Mouse (Mus musculus): ENCODE results near the gene Ncstn. TPM values are rescaled to one million over a fixed set of nuclear protein-coding genes. Genes with fewer than 3 reads are reported as not detected.

Ncstn gene
- 110 and 121 TPM in 2 replicates for polyA plus RNA-seq (2015; fragmentation: Nextera tagmentation; extraction: Ambion mirVana)

DNA sequence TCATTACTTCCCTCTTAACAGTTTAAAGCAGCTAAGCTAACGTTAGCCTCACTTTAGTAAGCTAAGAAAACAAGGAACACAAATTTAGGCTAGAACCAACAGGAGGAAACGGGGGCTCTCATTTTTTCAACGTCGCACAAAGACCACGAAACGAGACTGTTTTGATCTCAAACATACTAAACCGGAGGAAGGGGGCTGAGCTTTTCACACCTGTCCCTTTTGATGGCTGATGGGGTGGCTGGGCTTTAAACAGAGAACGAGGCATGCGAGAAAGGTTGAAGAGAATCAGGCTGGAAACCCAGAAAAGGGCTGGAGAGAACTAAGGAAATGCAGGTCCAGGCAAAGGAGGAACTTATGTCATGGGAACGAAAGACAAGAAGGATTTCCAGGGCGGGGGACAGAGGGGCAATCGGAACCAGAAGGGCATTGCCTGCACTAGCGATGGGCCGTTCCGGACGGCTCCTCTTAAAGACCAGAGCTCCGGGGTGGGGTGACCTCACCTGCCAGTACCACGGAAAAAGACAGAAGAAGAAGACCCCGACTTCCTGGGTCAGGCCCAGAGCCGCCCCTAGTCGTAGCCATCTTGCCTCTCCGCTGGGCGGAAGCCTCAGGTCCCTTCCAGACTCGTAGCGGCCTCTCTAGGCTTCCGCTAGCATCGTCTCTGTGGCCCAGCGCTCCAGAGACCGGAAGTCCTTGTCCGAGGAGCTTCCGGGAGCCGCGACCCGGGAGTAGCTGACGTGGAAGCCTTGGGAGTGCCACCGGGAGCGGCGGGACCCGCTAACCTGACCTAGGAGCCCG is at the start of gene Ncstn, which contains the start of gene Copa:
Gene Ncstn (minus strand): TSS at position 695 of the 798 bp plus-strand sequence.
Gene Copa (plus strand): TSS at position 429 of the 798 bp plus-strand sequence.
- Histone ChIP-seq H3K27me3 (replicated peaks; ENCODE audit: control insufficient read depth, insufficient read depth, low read length) (no peaks in the 10 kb centered on the region), H3K4me3 (ENCODE audit: low read length) (peak within 1 kb of the TSS; percentile 92), H3K4me2 (ENCODE audit: low read length) (peak within 1 kb of the TSS; percentile 90), H3K27ac (ENCODE audit: low read depth, low read length) (peak within 1 kb of the TSS; percentile 93), H3K9me3 (ENCODE audit: control insufficient read depth, low read length) (no peaks in the 10 kb centered on the region), H3K4me1 (ENCODE audit: control insufficient read depth, insufficient read depth, low read depth, low read length) (peaks cover 18% of the 10 kb centered on the region), H3K9ac (ENCODE audit: low read depth, low read length) (peak within 1 kb of the TSS; percentile 89), H3K36me3 (ENCODE audit: control insufficient read depth, insufficient read depth, low read length) (peaks cover 15% of the 10 kb centered on the region)
- ATAC-seq: peak; percentile 99
- WGBS: under 1% methylated on average over 40 of the region's 40 CpGs

GRCm38 (mm10) chr1:172132319-172132718 is 49.7 kb upstream of the Ncstn start:
- Histone ChIP-seq H3K4me1 (ENCODE audit: control insufficient read depth, insufficient read depth, low read depth, low read length) (peaks cover 6% of the 10 kb centered on the region), H3K9ac (ENCODE audit: low read depth, low read length) (no peak overlapping the region), H3K36me3 (ENCODE audit: control insufficient read depth, insufficient read depth, low read length) (peaks cover 43% of the 10 kb centered on the region), H3K4me2 (ENCODE audit: low read length) (no peak overlapping the region), H3K27ac (ENCODE audit: low read depth, low read length) (no peak overlapping the region), H3K4me3 (ENCODE audit: low read length) (no peak overlapping the region), H3K27me3 (replicated peaks; ENCODE audit: control insufficient read depth, insufficient read depth, low read length) (no peaks in the 10 kb centered on the region), H3K9me3 (ENCODE audit: control insufficient read depth, low read length) (no peaks in the 10 kb centered on the region)
- 83% methylated on average over 7 of the region's 7 CpGs for WGBS
- ATAC-seq: no peak

DNA sequence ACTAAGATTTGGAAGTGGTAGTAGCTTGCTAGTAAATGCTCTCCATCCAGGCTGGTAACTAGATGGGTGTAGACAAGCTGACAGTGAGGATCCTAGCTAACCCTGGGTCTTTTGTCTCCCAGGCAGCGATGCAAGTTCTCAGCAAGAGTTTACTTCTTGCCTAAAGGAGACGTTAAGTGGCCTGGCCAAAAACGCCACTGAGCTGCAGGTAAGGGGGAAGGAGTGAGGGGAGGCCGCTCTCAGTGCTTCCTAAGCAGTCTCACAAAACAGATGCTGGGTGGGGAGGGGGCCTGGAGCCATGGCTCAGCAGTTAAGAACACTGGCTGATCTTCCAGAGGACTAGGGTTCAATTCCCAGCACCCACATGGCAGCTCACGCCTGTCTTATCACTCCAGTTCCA is 47.2 kb upstream of the Ncstn start:
- Histone ChIP-seq H3K9ac (ENCODE audit: low read depth, low read length) (no peak overlapping the region), H3K27ac (ENCODE audit: low read depth, low read length) (no peak overlapping the region), H3K36me3 (ENCODE audit: control insufficient read depth, insufficient read depth, low read length) (peaks cover 38% of the 10 kb centered on the region), H3K4me3 (ENCODE audit: low read length) (no peak overlapping the region), H3K4me2 (ENCODE audit: low read length) (no peak overlapping the region), H3K27me3 (replicated peaks; ENCODE audit: control insufficient read depth, insufficient read depth, low read length) (no peaks in the 10 kb centered on the region), H3K4me1 (ENCODE audit: control insufficient read depth, insufficient read depth, low read depth, low read length) (peaks cover 7% of the 10 kb centered on the region), H3K9me3 (ENCODE audit: control insufficient read depth, low read length) (no peaks in the 10 kb centered on the region)
- ATAC-seq: no peak
- WGBS: 97% methylated on average over 5 of the region's 5 CpGs

DNA sequence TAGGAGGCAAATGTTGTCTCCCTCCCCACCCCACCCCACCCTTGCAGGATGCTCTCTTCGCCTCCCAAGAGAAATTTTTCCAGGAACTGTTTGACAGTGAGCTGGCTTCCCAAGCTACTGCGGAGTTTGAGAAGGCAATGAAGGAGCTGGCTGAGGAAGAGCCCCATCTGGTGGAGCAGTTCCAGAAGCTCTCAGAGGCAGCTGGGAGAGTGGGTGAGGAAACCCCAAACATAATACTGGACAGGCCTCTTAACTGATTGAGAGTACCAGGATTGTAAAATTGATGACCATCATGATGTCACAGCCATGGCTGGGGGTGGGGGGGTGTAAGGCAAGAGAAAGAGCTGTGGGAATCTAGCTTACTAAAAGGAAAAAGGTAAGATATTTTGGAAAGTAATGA is 46.5 kb upstream of the Ncstn start:
- Histone ChIP-seq H3K4me1 (ENCODE audit: control insufficient read depth, insufficient read depth, low read depth, low read length) (peaks cover 7% of the 10 kb centered on the region), H3K4me3 (ENCODE audit: low read length) (no peak overlapping the region), H3K9ac (ENCODE audit: low read depth, low read length) (no peak overlapping the region), H3K36me3 (ENCODE audit: control insufficient read depth, insufficient read depth, low read length) (peaks cover 34% of the 10 kb centered on the region), H3K27ac (ENCODE audit: low read depth, low read length) (no peak overlapping the region), H3K9me3 (ENCODE audit: control insufficient read depth, low read length) (no peaks in the 10 kb centered on the region), H3K27me3 (replicated peaks; ENCODE audit: control insufficient read depth, insufficient read depth, low read length) (no peaks in the 10 kb centered on the region), H3K4me2 (ENCODE audit: low read length) (no peak overlapping the region)
- WGBS: 67% methylated on average over 2 of the region's 2 CpGs
- ATAC-seq: no peak

GRCm38 (mm10) chr1:172128563-172128962 is 46.0 kb upstream of the Ncstn start:
- Histone ChIP-seq H3K9ac (ENCODE audit: low read depth, low read length) (no peak overlapping the region), H3K36me3 (ENCODE audit: control insufficient read depth, insufficient read depth, low read length) (peaks cover 29% of the 10 kb centered on the region)
- 93% methylated on average over 15 of the region's 15 CpGs for WGBS

GRCm38 (mm10) chr1:172127487-172127886 is 44.9 kb upstream of the Ncstn start:
- no peak for ATAC-seq
- Histone ChIP-seq H3K27ac (ENCODE audit: low read depth, low read length) (no peak overlapping the region), H3K36me3 (ENCODE audit: control insufficient read depth, insufficient read depth, low read length) (peaks cover 24% of the 10 kb centered on the region), H3K9ac (ENCODE audit: low read depth, low read length) (peak overlapping the region; percentile 65), H3K9me3 (ENCODE audit: control insufficient read depth, low read length) (no peaks in the 10 kb centered on the region), H3K4me1 (ENCODE audit: control insufficient read depth, insufficient read depth, low read depth, low read length) (peaks cover 7% of the 10 kb centered on the region), H3K27me3 (replicated peaks; ENCODE audit: control insufficient read depth, insufficient read depth, low read length) (no peaks in the 10 kb centered on the region), H3K4me3 (ENCODE audit: low read length) (peak overlapping the region; percentile 50), H3K4me2 (ENCODE audit: low read length) (peak overlapping the region; percentile 73)
- 45% methylated on average over 5 of the region's 5 CpGs for WGBS

More at GRCm38 (mm10) chr1:172128563-172128962, 46.0 kb upstream of the Ncstn start:
- H3K27me3 ChIP-seq (replicated peaks; ENCODE audit: control insufficient read depth, insufficient read depth, low read length): no peaks in the 10 kb centered on the region
- H3K9me3 ChIP-seq (ENCODE audit: control insufficient read depth, low read length): no peaks in the 10 kb centered on the region
- no peak for ATAC-seq
- no peak overlapping the region for H3K4me2 ChIP-seq (ENCODE audit: low read length)
- peaks cover 7% of the 10 kb centered on the region for H3K4me1 ChIP-seq (ENCODE audit: control insufficient read depth, insufficient read depth, low read depth, low read length)
- no peak overlapping the region for H3K4me3 ChIP-seq (ENCODE audit: low read length)
- no peak overlapping the region for H3K27ac ChIP-seq (ENCODE audit: low read depth, low read length)

DNA sequence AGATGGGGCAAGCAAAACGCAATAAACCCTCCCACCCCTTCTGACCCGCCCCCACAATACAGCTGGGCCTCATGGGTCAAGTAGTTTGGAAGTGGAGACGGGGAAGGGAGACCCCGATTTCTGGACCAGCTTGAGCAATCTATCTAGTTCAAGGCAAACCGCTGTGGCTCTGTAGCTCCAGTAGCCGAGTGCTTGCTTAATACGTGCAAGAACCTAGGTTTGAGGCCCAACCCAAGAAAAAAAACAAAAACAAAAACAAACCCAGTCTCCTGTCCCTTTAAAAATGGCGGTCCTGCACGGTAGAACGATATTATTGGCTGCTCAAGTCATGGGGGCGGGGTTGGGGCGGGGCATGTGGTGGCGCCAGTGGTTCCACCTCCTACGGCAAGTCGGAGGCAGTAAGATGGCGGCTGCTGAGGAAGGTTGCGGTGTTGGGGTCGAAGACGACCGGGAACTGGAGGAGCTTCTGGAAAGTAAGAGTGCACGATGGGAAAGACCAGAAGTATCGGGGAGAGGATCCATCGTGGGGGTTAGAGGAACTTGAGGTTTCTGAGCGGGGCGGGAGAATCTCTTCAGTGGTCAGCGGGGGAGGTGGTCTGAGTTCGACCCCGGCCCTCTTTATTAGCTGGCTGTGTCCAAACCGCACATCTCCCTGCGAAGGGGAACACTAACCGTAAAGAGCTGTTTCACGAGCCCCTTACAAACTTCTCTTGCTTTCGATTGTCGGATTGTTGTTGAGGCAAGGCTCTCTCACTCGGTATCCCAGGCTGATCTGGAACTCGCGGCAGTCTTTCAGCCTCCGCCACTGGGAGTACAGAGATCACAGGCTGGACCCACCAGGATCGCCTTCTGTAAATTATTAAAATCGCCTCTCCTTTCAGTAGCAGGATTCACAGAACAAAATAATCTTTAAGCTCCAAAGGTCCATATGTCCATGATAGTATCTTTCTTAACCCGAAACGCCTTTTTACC is 44.1 kb upstream of the Ncstn start, which contains the start of gene Pex19:
Gene Pex19 (plus strand): TSS at position 380 of the 972 bp plus-strand sequence.
- H3K4me2 ChIP-seq (ENCODE audit: low read length): peak within 1 kb of the TSS; percentile 73
- H3K27me3 ChIP-seq (replicated peaks; ENCODE audit: control insufficient read depth, insufficient read depth, low read length): no peaks in the 10 kb centered on the region
- peaks cover 24% of the 10 kb centered on the region for H3K36me3 ChIP-seq (ENCODE audit: control insufficient read depth, insufficient read depth, low read length)
- peak; percentile 97 for ATAC-seq
- peaks cover 7% of the 10 kb centered on the region for H3K4me1 ChIP-seq (ENCODE audit: control insufficient read depth, insufficient read depth, low read depth, low read length)
- WGBS: 1% methylated on average over 42 of the region's 42 CpGs
- H3K4me3 ChIP-seq (ENCODE audit: low read length): peak within 1 kb of the TSS; percentile 50
- H3K9me3 ChIP-seq (ENCODE audit: control insufficient read depth, low read length): no peaks in the 10 kb centered on the region
- H3K27ac ChIP-seq (ENCODE audit: low read depth, low read length): 0 out of 2 replicates have a peak within 1 kb of the TSS, but pooled peaks have one; percentile 56
- H3K9ac ChIP-seq (ENCODE audit: low read depth, low read length): peak within 1 kb of the TSS; percentile 65

- Histone ChIP-seq H3K9me3 (ENCODE audit: control insufficient read depth, low read length) (no peaks in the 10 kb centered on the region), H3K27ac (ENCODE audit: low read depth, low read length) (no peak overlapping the region), H3K9ac (ENCODE audit: low read depth, low read length) (no peak overlapping the region), H3K4me1 (ENCODE audit: control insufficient read depth, insufficient read depth, low read depth, low read length) (peaks cover 7% of the 10 kb centered on the region), H3K4me2 (ENCODE audit: low read length) (no peak overlapping the region), H3K36me3 (ENCODE audit: control insufficient read depth, insufficient read depth, low read length) (peaks cover 28% of the 10 kb centered on the region), H3K27me3 (replicated peaks; ENCODE audit: control insufficient read depth, insufficient read depth, low read length) (no peaks in the 10 kb centered on the region), H3K4me3 (ENCODE audit: low read length) (no peak overlapping the region)
- WGBS: 83% methylated on average over 6 of the region's 6 CpGs
- no peak for ATAC-seq
These were observed 42.0 kb upstream of the Ncstn start for GRCm38 (mm10) chr1:172124572-172124971.

Measured in hindbrain, embryonic 16.5 days (tissue).